Mouse (Mus musculus): ENCODE data around the gene Gprc5c.

Gene Gprc5c

GRCm38 (mm10) chr11:114867361-114868235 lies 16.6 kb downstream of the Gprc5c start:
- DNase-seq (ENCODE audit: extremely low spot score, low spot score), result no peak

- no peak for DNase-seq (ENCODE audit: extremely low spot score, low spot score)
These were observed 17.3 kb downstream of the Gprc5c start for GRCm38 (mm10) chr11:114868280-114868679.

DNA sequence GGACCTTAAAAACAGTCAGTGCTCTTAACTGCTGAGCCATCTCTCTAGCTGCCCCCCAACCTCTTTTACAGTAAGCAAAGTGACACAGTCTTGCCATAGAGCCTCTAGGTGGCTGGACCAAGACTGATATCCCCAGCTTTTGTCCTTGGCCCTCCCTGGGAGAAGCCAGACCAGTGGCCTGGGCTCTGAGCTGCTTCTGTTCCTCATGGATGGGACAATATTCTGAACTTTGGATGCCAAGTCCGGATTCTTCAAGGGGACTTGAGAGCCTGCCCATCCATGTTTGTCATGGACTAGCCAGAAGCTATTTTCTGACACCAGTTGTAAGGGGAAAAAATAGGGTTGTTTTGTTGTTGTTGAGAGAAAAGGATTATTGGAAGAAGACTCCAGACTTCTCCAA lies 18.8 kb downstream of the Gprc5c start:
- no peak for DNase-seq (ENCODE audit: extremely low spot score, low spot score)

- DNase-seq (ENCODE audit: extremely low spot score, low spot score), result no peak
These were observed 20.6 kb downstream of the Gprc5c start for GRCm38 (mm10) chr11:114871540-114871939.

GRCm38 (mm10) chr11:114873022-114873817 lies 22.3 kb downstream of the Gprc5c start:
- DNase-seq (ENCODE audit: extremely low spot score, low spot score), result peak; percentile 55

DNA sequence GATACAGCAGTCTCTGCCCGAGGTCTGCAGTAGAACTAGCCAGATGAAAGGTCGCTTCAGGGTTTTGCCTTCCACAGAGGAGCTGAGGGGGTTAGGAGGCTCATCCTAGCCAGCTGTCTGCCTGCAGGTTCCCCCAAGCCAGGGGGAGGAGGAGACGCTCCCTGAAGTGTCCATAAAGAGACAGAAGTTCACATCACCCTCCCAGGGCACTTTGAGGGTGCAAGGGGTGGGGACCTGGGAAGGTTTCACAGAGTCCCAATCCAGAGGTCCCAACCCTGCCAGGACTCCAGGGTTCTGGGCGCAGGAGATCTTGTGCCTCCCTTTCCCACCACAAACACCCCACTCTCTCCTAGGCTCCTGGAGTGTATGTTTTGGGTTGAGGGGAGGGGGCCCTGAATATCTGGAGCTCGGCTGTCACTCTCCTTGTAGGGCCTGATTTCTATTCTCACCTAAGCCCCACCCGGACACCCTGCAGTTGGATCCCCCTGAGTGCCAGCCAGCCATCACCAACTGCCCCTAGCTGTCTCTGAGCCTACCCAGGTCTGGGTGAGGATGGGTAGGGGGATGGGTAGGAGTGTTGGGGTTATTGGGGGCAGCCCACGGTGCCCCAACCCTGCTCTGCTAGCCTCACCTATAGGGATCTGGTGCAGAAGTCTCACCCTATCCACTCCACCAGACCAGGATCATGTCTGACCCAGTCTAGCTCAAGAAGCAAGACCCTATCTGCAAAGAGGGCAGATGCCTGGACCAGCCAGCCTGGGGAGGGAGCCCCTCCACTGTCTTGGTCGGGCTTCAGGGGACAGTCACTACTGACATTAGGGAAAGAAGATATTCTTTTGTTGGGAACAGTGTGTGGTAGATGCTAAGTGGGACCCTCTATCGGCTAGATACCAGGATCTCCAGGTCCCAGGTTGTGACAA lies 23.5 kb downstream of the Gprc5c start:
- no peak for DNase-seq (ENCODE audit: extremely low spot score, low spot score)

DNA sequence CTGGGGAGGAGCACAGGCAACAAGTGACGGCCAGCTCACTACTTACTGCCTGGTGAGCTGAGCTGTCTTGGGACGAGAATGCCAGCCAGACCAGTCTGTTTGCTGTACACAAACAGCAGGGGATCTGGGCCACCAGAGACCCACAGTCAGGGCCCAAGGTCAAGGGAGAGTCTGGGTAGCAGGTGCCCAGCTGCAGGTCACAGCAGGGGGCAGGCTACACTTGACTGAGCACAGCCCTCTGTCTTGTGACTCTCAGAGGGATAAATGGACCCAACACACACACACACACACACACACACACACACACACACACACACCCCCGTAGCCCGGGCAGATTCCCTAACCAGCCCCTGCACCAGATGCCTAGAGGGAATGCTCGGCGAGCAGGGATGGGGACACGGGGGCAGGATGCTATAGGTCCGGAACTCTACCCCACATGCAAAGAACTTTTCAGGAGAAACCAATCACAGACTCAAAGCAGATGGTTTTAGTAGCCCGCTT lies 24.4 kb downstream of the Gprc5c start:
- DNase-seq (ENCODE audit: extremely low spot score, low spot score), result peak; percentile 45

GRCm38 (mm10) chr11:114876176-114876575 lies 25.2 kb downstream of the Gprc5c start:
- DNase-seq (ENCODE audit: extremely low spot score, low spot score), result no peak

GRCm38 (mm10) chr11:114876621-114877020 lies 25.7 kb downstream of the Gprc5c start:
- no peak for DNase-seq (ENCODE audit: extremely low spot score, low spot score)

DNA sequence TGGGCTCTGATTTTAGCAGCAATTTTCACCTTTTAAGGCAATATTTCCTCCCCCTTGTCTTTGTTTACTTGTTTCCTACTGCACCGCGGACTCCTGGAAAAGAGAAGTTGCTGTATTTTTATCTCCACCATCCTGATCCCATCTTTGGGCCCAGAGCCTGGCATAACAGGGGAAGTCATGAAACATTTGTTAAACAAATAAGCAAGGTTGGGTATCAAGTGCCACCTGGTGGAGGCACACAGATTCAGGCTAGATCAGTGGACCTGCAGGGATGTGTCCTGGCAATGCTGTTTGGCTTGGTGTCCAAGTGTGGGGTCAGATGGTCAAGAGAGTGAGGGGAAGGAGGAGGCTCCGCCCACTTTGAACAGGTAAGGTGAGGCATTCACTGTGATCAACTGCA lies 26.2 kb downstream of the Gprc5c start:
- peak; percentile 48 for DNase-seq (ENCODE audit: extremely low spot score, low spot score)

- DNase-seq (ENCODE audit: extremely low spot score, low spot score), result no peak
These were observed 28.7 kb downstream of the Gprc5c start for GRCm38 (mm10) chr11:114879666-114880065.

GRCm38 (mm10) chr11:114880185-114880584 lies 29.2 kb downstream of the Gprc5c start:
- no peak for DNase-seq (ENCODE audit: extremely low spot score, low spot score)

- DNase-seq (ENCODE audit: extremely low spot score, low spot score), result no peak
These were observed 29.6 kb downstream of the Gprc5c start for GRCm38 (mm10) chr11:114880589-114880988.

DNA sequence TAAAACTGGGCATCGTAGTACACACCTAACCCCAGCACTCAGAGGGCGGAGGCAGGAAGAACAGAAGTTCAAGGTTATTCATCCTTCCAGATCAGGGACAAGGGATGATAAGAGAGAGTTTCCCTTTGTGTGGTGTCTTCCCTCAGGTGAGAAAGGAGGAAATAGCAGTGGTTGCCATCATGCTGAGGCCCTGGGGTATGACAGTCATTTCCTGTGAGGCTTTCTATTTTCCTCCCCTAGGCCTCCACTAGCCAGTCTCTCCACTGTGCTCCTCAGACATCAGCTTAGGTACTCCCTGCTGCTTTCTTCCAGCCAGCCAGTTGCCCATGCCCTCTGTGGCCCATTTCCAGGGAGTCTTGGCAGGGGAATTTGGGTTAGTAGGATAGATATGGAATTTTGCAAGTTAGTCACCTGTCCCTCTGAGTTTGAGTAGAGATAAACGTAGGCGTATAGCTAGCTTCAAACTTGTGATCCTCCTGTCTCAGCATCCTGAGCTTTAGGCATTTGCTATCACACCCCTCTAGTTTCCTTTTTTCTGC lies 32.4 kb downstream of the Gprc5c start:
- DNase-seq (ENCODE audit: extremely low spot score, low spot score), result no peak

DNA sequence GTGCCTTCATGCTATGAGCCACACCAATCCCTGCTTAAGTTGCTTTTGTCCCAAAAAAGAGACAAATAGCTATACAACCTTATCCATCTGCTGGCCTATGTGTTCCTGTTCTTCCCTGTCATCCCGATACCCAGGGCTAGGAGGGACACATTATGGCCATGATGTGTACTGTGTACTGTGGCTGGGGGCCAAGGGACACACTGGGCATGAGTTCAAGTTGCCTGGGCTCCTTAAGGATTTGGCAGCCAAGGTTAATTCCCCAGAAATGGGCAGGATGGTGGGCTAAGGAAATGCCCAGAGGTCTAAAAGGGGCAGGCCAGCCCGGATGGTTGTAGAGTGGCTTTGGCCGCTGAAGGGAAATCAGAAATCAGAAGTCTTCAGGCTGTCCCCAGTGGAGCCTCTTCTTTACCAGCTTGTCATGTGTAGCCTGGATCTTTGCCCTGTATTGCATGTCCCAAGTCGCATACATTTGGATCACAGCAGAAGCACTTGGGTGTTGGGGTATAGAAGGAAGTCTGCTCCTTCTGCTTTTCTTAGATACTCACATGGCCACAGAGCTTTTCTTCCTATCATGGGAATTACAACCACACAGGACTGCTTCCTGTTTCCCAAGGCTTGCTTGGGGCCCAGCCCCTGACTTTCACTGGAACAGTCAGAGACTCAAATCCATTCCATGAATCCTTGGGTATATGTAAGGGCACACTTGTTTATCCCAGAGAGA lies 33.6 kb downstream of the Gprc5c start:
- no peak for DNase-seq (ENCODE audit: extremely low spot score, low spot score)

DNA sequence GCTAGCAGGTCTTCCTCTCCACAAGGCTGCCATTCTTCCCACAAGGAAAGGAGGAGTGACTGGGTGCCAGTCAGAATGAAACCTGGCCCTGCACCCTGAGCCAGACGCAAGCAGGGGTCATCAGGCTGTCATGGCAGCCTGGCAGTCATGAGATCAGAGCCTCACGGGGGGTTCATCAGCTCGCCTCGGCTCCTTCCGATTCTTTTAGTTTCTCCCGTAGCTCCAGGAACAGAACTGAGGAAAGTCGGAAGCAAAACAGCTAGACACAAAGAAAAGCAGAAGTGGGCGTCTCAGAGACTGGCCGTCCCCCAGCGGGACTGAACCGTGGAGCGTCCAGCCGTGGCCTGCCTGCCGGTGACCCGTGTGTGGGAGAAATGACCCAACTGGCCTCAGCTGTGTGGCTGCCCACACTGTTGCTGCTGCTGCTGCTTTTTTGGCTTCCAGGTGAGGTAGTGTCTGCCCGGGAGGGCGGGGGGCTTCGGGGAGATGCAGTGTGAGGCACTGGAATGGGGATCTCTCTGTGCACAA lies 39.1 kb downstream of the Gprc5c start, which contains the start of gene Cd300a:
Cd300a (plus strand) TSS at position 51 of the 528 bp plus-strand sequence.
- DNase-seq (ENCODE audit: extremely low spot score, low spot score), result no peak

- no peak for DNase-seq (ENCODE audit: extremely low spot score, low spot score)
These were observed 39.6 kb downstream of the Gprc5c start for GRCm38 (mm10) chr11:114890542-114890941.

DNA sequence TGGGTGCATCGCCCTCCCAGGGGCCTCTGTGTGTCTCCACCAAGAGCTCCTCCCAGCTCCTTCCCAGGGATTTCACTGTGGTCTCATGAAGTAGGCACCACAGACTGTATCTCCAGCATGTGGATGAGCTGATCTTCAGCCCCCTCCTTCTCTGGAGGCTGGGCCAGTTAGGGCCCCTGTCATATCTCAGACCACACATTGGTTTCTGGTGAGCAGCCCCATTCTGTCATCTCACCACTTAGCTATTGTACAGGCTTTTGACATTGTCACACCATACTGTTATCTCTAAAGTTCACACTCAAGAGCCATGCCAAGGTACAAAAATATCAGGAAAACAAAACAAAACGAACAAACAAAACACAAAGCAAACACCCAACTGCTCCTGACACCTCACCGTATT lies 45.1 kb downstream of the Gprc5c start:
- DNase-seq (ENCODE audit: extremely low spot score, low spot score), result no peak

DNA sequence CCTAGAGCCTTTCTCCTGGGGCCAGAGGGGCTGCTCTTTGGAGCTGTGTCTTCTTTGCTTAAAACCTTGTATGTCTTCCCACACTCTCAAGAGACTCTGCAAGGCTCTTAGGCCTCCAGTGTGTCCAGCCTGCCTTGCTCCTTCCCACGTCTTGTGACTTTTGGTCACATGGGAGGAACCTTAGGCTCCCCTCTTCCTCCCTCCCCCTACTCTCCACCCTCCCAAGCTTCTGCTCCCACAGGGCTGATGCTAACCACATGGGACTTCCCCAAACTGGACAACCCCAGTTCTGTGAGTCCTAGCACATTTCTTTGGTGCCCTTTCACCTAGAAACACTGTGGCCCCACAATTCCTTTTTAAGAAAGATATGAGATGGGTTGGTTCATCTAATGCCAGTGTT lies 47.1 kb downstream of the Gprc5c start:
- DNase-seq (ENCODE audit: extremely low spot score, low spot score), result no peak

- no peak for DNase-seq (ENCODE audit: extremely low spot score, low spot score)
These were observed 52.3 kb downstream of the Gprc5c start for GRCm38 (mm10) chr11:114903224-114903623.

Data from neural tube, embryonic 10.5 days (tissue).